Mouse (Mus musculus) kidney, postnatal 0 days (tissue): ENCODE measurements around the gene Ube2c. TPM values are rescaled to one million over a fixed set of nuclear protein-coding genes. Genes with fewer than 3 reads are reported as not detected.
A peak's percentile ranks its signal among the peaks of the same experiment; 100 is the strongest.

Experiments
- ATAC-seq: fragments of 200-750 bp; cut with Nextera tagmentation; replicated peaks from 2 replicates; pipeline ENCODE4 v1.8.0; 2017; ENCODE audit warnings: low read depth, moderate number of reproducible peaks, moderate TSS enrichment, moderate library complexity; ENCODE audit not compliant: low FRiP score
- DNase-seq: peaks from one replicate; pipeline ENCODE4 v3.0.0-alpha.2; 2016; ENCODE audit warnings: low spot score
- H3K27ac ChIP-seq: fragments of 300-500 bp; sonication (generic); 2 replicates; pipeline ENCODE4 v1.5.1; 2014; ENCODE audit warnings: mild to moderate bottlenecking
- H3K27me3 ChIP-seq: fragments of 300-500 bp; sonication (generic); 2 replicates; pipeline ENCODE4 v1.6.1; 2014; ENCODE audit warnings: low read length, mixed read lengths; ENCODE audit not compliant: insufficient read depth
- H3K36me3 ChIP-seq: fragments of 300-500 bp; sonication (generic); 2 replicates; pipeline ENCODE4 v1.6.1; 2014; ENCODE audit warnings: low read length, mixed read lengths; ENCODE audit not compliant: insufficient read depth
- H3K4me1 ChIP-seq: fragments of 300-500 bp; sonication (generic); replicated peaks from 2 replicates; pipeline ENCODE4 v1.6.1; 2014; ENCODE audit warnings: antibody characterized with exemption, low read length, mixed read lengths; ENCODE audit not compliant: insufficient read depth
- H3K4me2 ChIP-seq: fragments of 300-500 bp; sonication (generic); 2 replicates; pipeline ENCODE4 v1.6.1; 2014; ENCODE audit warnings: mild to moderate bottlenecking, low read length, moderate library complexity, mixed read lengths
- H3K4me3 ChIP-seq: fragments of 300-500 bp; sonication (generic); replicated peaks from 2 replicates; pipeline ENCODE4 v1.5.1; 2014; ENCODE audit warnings: low read depth, low read length
- H3K9ac ChIP-seq: fragments of 300-500 bp; sonication (generic); 2 replicates; pipeline ENCODE4 v1.6.1; 2014; ENCODE audit warnings: low read depth, low read length
- H3K9me3 ChIP-seq: fragments of 300-500 bp; sonication (generic); replicated peaks from 2 replicates; pipeline ENCODE4 v1.6.1; 2016; ENCODE audit warnings: low read length, inconsistent platforms, mixed read lengths
- CTCF ChIP-seq: IDR thresholded peaks from 2 replicates; pipeline ENCODE4 v1.5.1; 2016; ENCODE audit warnings: antibody characterized with exemption, low read depth, mild to moderate bottlenecking, moderate library complexity
- WGBS: fragments of 180-500 bp; shearing (Covaris S2); extraction: QIAGEN DNeasy Blood & Tissue Kit; methylation state at CpG from one replicate; pipeline ENCODE4 v1.1.7; 2014; 5-methylcytosine and 5-hydroxymethylcytosine counted together
- polyA plus RNA-seq: library from polyadenylated mRNA; unstranded; fragments of >200 nt; fragmentation: Nextera tagmentation; extraction: Ambion mirVana; gene quantifications from 2 replicates; pipeline ENCODE4 v1.2.1, GENCODE M21; 2015

The Ube2c gene
- polyA plus RNA-seq, 1 experiment from 2014 or later = 132 TPM

GRCm38 (mm10) chr2:164777246-164778014, 7.7 kb downstream of the Ube2c start:
- TF ChIP-seq CTCF = no peak
- 80% methylated on average over 30 of the region's 30 CpGs for WGBS
- no peak overlapping the region for H3K4me2 ChIP-seq
- DNase-seq (no peak), ATAC-seq (no peak)
- H3K27me3 ChIP-seq = no peaks in the 10 kb centered on the region
- no peaks in the 10 kb centered on the region for H3K4me1 ChIP-seq
- H3K9me3 ChIP-seq = no peaks in the 10 kb centered on the region
- no peak overlapping the region for H3K27ac ChIP-seq
- no peaks in the 10 kb centered on the region for H3K36me3 ChIP-seq
- H3K9ac ChIP-seq = no peak overlapping the region
- no peak overlapping the region for H3K4me3 ChIP-seq

- ATAC-seq = no peak
- no peak for DNase-seq
- TF ChIP-seq CTCF = no peak
- H3K9me3 ChIP-seq = no peaks in the 10 kb centered on the region
- H3K27me3 ChIP-seq = no peaks in the 10 kb centered on the region
- H3K36me3 ChIP-seq = no peaks in the 10 kb centered on the region
- WGBS = 91% methylated on average over 11 of the region's 11 CpGs
- no peak overlapping the region for H3K4me2 ChIP-seq
- no peak overlapping the region for H3K4me3 ChIP-seq
- no peak overlapping the region for H3K9ac ChIP-seq
- H3K4me1 ChIP-seq = no peaks in the 10 kb centered on the region
- no peak overlapping the region for H3K27ac ChIP-seq
Observed at GRCm38 (mm10) chr2:164778015-164778287, 8.3 kb downstream of the Ube2c start.

- H3K4me2 ChIP-seq = no peak overlapping the region
Observed at GRCm38 (mm10) chr2:164778809-164779208, 9.1 kb downstream of the Ube2c start.

GRCm38 (mm10) chr2:164779481-164780086, 9.9 kb downstream of the Ube2c start, which contains the start of gene Tnnc2:
Tnnc2 (minus strand) TSS chr2:164779967.
- Histone ChIP-seq H3K9me3 (no peaks in the 10 kb centered on the region), H3K4me2 (no peak within 1 kb of the TSS), H3K4me3 (no peak within 1 kb of the TSS), H3K36me3 (no peaks in the 10 kb centered on the region), H3K27me3 (no peaks in the 10 kb centered on the region), H3K27ac (no peak within 1 kb of the TSS), H3K4me1 (no peaks in the 10 kb centered on the region), H3K9ac (no peak within 1 kb of the TSS)
- DNase-seq (no peak), ATAC-seq (no peak; the same call in 1 of the 2 replicates)
- no peak for TF ChIP-seq CTCF
- WGBS = 63% methylated on average over 8 of the region's 8 CpGs

More at GRCm38 (mm10) chr2:164778809-164779208, 9.1 kb downstream of the Ube2c start:
- H3K4me3 ChIP-seq = no peak overlapping the region
- H3K9me3 ChIP-seq = no peaks in the 10 kb centered on the region
- 67% methylated on average over 7 of the region's 7 CpGs for WGBS
- H3K36me3 ChIP-seq = no peaks in the 10 kb centered on the region
- no peaks in the 10 kb centered on the region for H3K4me1 ChIP-seq
- ATAC-seq = no peak
- TF ChIP-seq CTCF = no peak
- no peak overlapping the region for H3K9ac ChIP-seq
- H3K27ac ChIP-seq = no peak overlapping the region
- H3K27me3 ChIP-seq = no peaks in the 10 kb centered on the region
- DNase-seq = no peak

GRCm38 (mm10) chr2:164781876-164782275, 12.2 kb downstream of the Ube2c start:
- Histone ChIP-seq H3K9me3 (no peaks in the 10 kb centered on the region), H3K9ac (no peak overlapping the region), H3K4me2 (no peak overlapping the region), H3K27ac (no peak overlapping the region), H3K4me3 (no peak overlapping the region), H3K36me3 (no peaks in the 10 kb centered on the region), H3K27me3 (no peaks in the 10 kb centered on the region), H3K4me1 (no peaks in the 10 kb centered on the region; the same call in 1 of the 2 replicates)
- DNase-seq (no peak), ATAC-seq (no peak)
- 73% methylated on average over 4 of the region's 4 CpGs for WGBS
- no peak for TF ChIP-seq CTCF

GRCm38 (mm10) chr2:164783926-164784581, 14.4 kb downstream of the Ube2c start:
- no peaks in the 10 kb centered on the region for H3K27me3 ChIP-seq
- H3K4me3 ChIP-seq = no peak overlapping the region
- peak; percentile 60 for DNase-seq
- 70% methylated on average over 7 of the region's 7 CpGs for WGBS
- no peak overlapping the region for H3K4me2 ChIP-seq
- no peak overlapping the region for H3K27ac ChIP-seq
- no peaks in the 10 kb centered on the region for H3K9me3 ChIP-seq
- H3K36me3 ChIP-seq = no peaks in the 10 kb centered on the region
- peak; percentile 62 for TF ChIP-seq CTCF
- no peaks in the 10 kb centered on the region; the same call in 1 of the 2 replicates for H3K4me1 ChIP-seq
- ATAC-seq = no peak
- H3K9ac ChIP-seq = no peak overlapping the region
